Mouse (Mus musculus) MEL (cell line): ENCODE results near the gene Wipf1. TPM values are rescaled to one million over a fixed set of nuclear protein-coding genes. Genes with fewer than 3 reads are reported as not detected.

Experiments used
- DNase-seq: peaks from one replicate; pipeline ENCODE4 v3.0.0; 2011; ENCODE audit warnings: low read depth, low spot score
- H3K27ac ChIP-seq: 2 replicates; pipeline ENCODE4 v1.5.1; 2012; ENCODE audit warnings: low read depth, mild to moderate bottlenecking, control low read depth, low read length, moderate library complexity; ENCODE audit not compliant: control insufficient read depth
- H3K27me3 ChIP-seq, 2 experiments: fragments of 150-350 bp in 1 of 2; sonication (generic) in 1 of 2; 2 replicates each; pipeline ENCODE4 v1.6.1; 2012; ENCODE audit warnings: low read length in 2 of 2, mild to moderate bottlenecking in 2 of 2, improper control_type of control experiment in 1 of 2, moderate library complexity in 1 of 2; ENCODE audit not compliant: insufficient read depth in 2 of 2, control insufficient read depth in 1 of 2
- H3K36me3 ChIP-seq, 2 experiments: 2 replicates each; pipeline ENCODE4 v1.6.1; 2012 to 2014; ENCODE audit warnings: low read length in 2 of 2, improper control_type of control experiment in 1 of 2, inconsistent platforms in 1 of 2, mild to moderate bottlenecking in 1 of 2; ENCODE audit not compliant: insufficient read depth in 2 of 2, control insufficient read depth in 1 of 2
- H3K4me1 ChIP-seq, 2 experiments: fragments of 150-350 bp in 1 of 2; sonication (generic) in 1 of 2; 2 replicates each; pipeline ENCODE4 v1.6.1; 2012; ENCODE audit warnings: low read length in 2 of 2, improper control_type of control experiment in 1 of 2, mild to moderate bottlenecking in 1 of 2; ENCODE audit not compliant: insufficient read depth in 2 of 2, control insufficient read depth in 1 of 2
- H3K4me3 ChIP-seq, 2 experiments: fragments of 150-350 bp in 1 of 2; sonication (generic) in 1 of 2; 2 replicates each; pipeline ENCODE4 v1.5.1; 2012; ENCODE audit warnings: low read depth in 2 of 2, low read length in 2 of 2, mild to moderate bottlenecking in 2 of 2, moderate library complexity in 2 of 2, control low read depth in 1 of 2, improper control_type of control experiment in 1 of 2; ENCODE audit not compliant: control insufficient read depth in 1 of 2, insufficient read depth in 1 of 2
- H3K79me2 ChIP-seq: 2 replicates; pipeline ENCODE4 v1.6.1; 2012; ENCODE audit warnings: mild to moderate bottlenecking, low read length, moderate library complexity; ENCODE audit not compliant: control insufficient read depth, poor library complexity, insufficient read depth
- H3K9ac ChIP-seq: 2 replicates; pipeline ENCODE4 v1.6.1; 2012; ENCODE audit warnings: low read depth, mild to moderate bottlenecking, control low read depth, low read length, moderate library complexity; ENCODE audit not compliant: control insufficient read depth, poor library complexity, severe bottlenecking
- H3K9me3 ChIP-seq: fragments of 150-350 bp; sonication (generic); replicated peaks from 2 replicates; pipeline ENCODE4 v1.6.1; 2012; ENCODE audit warnings: mild to moderate bottlenecking, low read length, improper control_type of control experiment, moderate library complexity; ENCODE audit not compliant: insufficient read depth
- BHLHE40 ChIP-seq: IDR thresholded peaks from 2 replicates; pipeline ENCODE4 v1.6.1; 2012; ENCODE audit warnings: low read depth, mild to moderate bottlenecking, inconsistent platforms, low read length, improper control_type of control experiment, borderline replicate concordance
- CHD1 ChIP-seq: IDR thresholded peaks from 2 replicates; pipeline ENCODE4 v1.6.1; 2012; ENCODE audit warnings: low read depth, mild to moderate bottlenecking, inconsistent platforms, low read length, improper control_type of control experiment
- CHD2 ChIP-seq: IDR thresholded peaks from 2 replicates; pipeline ENCODE4 v1.6.1; 2011; ENCODE audit warnings: low read length, improper control_type of control experiment
- CTCF ChIP-seq, 3 experiments: IDR thresholded peaks in 2 of 3; conservative IDR thresholded peaks in 1 of 3; 2 replicates each; pipeline ENCODE4 v1.5.1; 2011 to 2012; ENCODE audit warnings: low read length in 3 of 3, low read depth in 2 of 3, mild to moderate bottlenecking in 2 of 3, improper control_type of control experiment in 1 of 3, inconsistent platforms in 1 of 3, mixed read lengths in 1 of 3, moderate library complexity in 1 of 3; ENCODE audit not compliant: control insufficient read depth in 1 of 3, insufficient read depth in 1 of 3, poor library complexity in 1 of 3, severe bottlenecking in 1 of 3
- E2F4 ChIP-seq: IDR thresholded peaks from 2 replicates; pipeline ENCODE4 v1.6.1; 2011; ENCODE audit warnings: low read depth, low read length, improper control_type of control experiment, borderline replicate concordance
- ELF1 ChIP-seq: IDR thresholded peaks from 2 replicates; pipeline ENCODE4 v1.6.1; 2014; ENCODE audit warnings: low read depth, mild to moderate bottlenecking, inconsistent platforms, low read length, improper control_type of control experiment, moderate library complexity
- EP300 ChIP-seq, 2 experiments: IDR thresholded peaks; 2 replicates each; pipeline ENCODE4 v1.6.1; 2011; ENCODE audit warnings: improper control_type of control experiment in 2 of 2, low read length in 2 of 2, low read depth in 1 of 2, mild to moderate bottlenecking in 1 of 2
- HCFC1 ChIP-seq: IDR thresholded peaks from 2 replicates; pipeline ENCODE4 v1.6.1; 2012; ENCODE audit warnings: low read depth, mild to moderate bottlenecking, inconsistent platforms, low read length, improper control_type of control experiment, moderate library complexity
- JUND ChIP-seq: IDR thresholded peaks from 2 replicates; pipeline ENCODE4 v1.6.1; 2011; ENCODE audit warnings: low read depth, mild to moderate bottlenecking, improper control_type of control experiment, low read length
- KAT2A ChIP-seq: conservative IDR thresholded peaks from 2 replicates; pipeline ENCODE4 v1.6.1; 2012; ENCODE audit warnings: low read depth, low read length, improper control_type of control experiment, inconsistent platforms
- MAFK ChIP-seq: IDR thresholded peaks from 2 replicates; pipeline ENCODE4 v1.6.1; 2011; ENCODE audit warnings: low read depth, mild to moderate bottlenecking, low read length, improper control_type of control experiment, borderline replicate concordance
- MAX ChIP-seq: IDR thresholded peaks from 2 replicates; pipeline ENCODE4 v1.6.1; 2011; ENCODE audit warnings: low read length, improper control_type of control experiment
- MAZ ChIP-seq: IDR thresholded peaks from 2 replicates; pipeline ENCODE4 v1.6.1; 2012; ENCODE audit warnings: low read depth, mild to moderate bottlenecking, inconsistent platforms, low read length, improper control_type of control experiment
- MXI1 ChIP-seq: IDR thresholded peaks from 2 replicates; pipeline ENCODE4 v1.6.1; 2011; ENCODE audit warnings: mild to moderate bottlenecking, low read depth, low read length, improper control_type of control experiment
- MYB ChIP-seq: IDR thresholded peaks from 2 replicates; pipeline ENCODE4 v1.6.1; 2011; ENCODE audit warnings: mild to moderate bottlenecking, low read depth, low read length, improper control_type of control experiment
- MYC ChIP-seq: IDR thresholded peaks from 2 replicates; pipeline ENCODE4 v1.6.1; 2011; ENCODE audit warnings: low read depth, mild to moderate bottlenecking, low read length, improper control_type of control experiment, moderate library complexity
- NRF1 ChIP-seq: IDR thresholded peaks from 2 replicates; pipeline ENCODE4 v1.6.1; 2014; ENCODE audit warnings: low read depth, mild to moderate bottlenecking, inconsistent platforms, low read length, improper control_type of control experiment, moderate library complexity; ENCODE audit not compliant: poor library complexity, insufficient read depth, severe bottlenecking
- POLR2A ChIP-seq, 2 experiments: IDR thresholded peaks; 2 replicates each; pipeline ENCODE4 v1.6.1; 2011 to 2012; ENCODE audit warnings: low read length in 2 of 2, mild to moderate bottlenecking in 2 of 2, control low read depth in 1 of 2, improper control_type of control experiment in 1 of 2, low read depth in 1 of 2, moderate library complexity in 1 of 2; ENCODE audit not compliant: control insufficient read depth in 1 of 2, insufficient read depth in 1 of 2, poor library complexity in 1 of 2
- POLR2AphosphoS2 ChIP-seq: IDR thresholded peaks from 2 replicates; pipeline ENCODE4 v1.6.1; 2011; ENCODE audit warnings: low read length, improper control_type of control experiment
- POLR2AphosphoS5 ChIP-seq: IDR thresholded peaks from 2 replicates; pipeline ENCODE4 v1.6.1; 2012; ENCODE audit warnings: low read depth, borderline replicate concordance, mild to moderate bottlenecking, inconsistent platforms, low read length, moderate library complexity, mixed read lengths
- RAD21 ChIP-seq: IDR thresholded peaks from 2 replicates; pipeline ENCODE4 v1.6.1; 2011; ENCODE audit warnings: mild to moderate bottlenecking, low read depth, low read length, improper control_type of control experiment
- RCOR1 ChIP-seq: IDR thresholded peaks from 2 replicates; pipeline ENCODE4 v1.6.1; 2012; ENCODE audit warnings: low read depth, mild to moderate bottlenecking, inconsistent platforms, low read length, improper control_type of control experiment
- SIN3A ChIP-seq: IDR thresholded peaks from 2 replicates; pipeline ENCODE4 v1.6.1; 2012; ENCODE audit warnings: low read length, improper control_type of control experiment, inconsistent platforms
- SMC3 ChIP-seq: IDR thresholded peaks from 2 replicates; pipeline ENCODE4 v1.6.1; 2011; ENCODE audit warnings: low read depth, low read length, improper control_type of control experiment
- UBTF ChIP-seq: IDR thresholded peaks from 2 replicates; pipeline ENCODE4 v1.6.1; 2012; ENCODE audit warnings: low read depth, mild to moderate bottlenecking, inconsistent platforms, low read length, improper control_type of control experiment, moderate library complexity, borderline replicate concordance; ENCODE audit not compliant: insufficient read depth
- USF1 ChIP-seq: IDR thresholded peaks from 2 replicates; pipeline ENCODE4 v1.6.1; 2014; ENCODE audit warnings: low read depth, mild to moderate bottlenecking, inconsistent platforms, low read length, improper control_type of control experiment, moderate library complexity
- USF2 ChIP-seq, 2 experiments: IDR thresholded peaks; 2 replicates each; pipeline ENCODE4 v1.6.1; 2011 to 2012; ENCODE audit warnings: improper control_type of control experiment in 2 of 2, low read length in 2 of 2, borderline replicate concordance in 1 of 2, inconsistent platforms in 1 of 2, low read depth in 1 of 2, mild to moderate bottlenecking in 1 of 2; ENCODE audit not compliant: insufficient read depth in 1 of 2
- ZC3H11A ChIP-seq: IDR thresholded peaks from 2 replicates; pipeline ENCODE4 v1.6.1; 2012; ENCODE audit warnings: low read depth, mild to moderate bottlenecking, inconsistent platforms, low read length, improper control_type of control experiment
- ZKSCAN1 ChIP-seq: IDR thresholded peaks from 2 replicates; pipeline ENCODE4 v1.6.1; 2012; ENCODE audit warnings: low read depth, mild to moderate bottlenecking, inconsistent platforms, low read length, improper control_type of control experiment, moderate library complexity
- ZMIZ1 ChIP-seq: IDR thresholded peaks from 2 replicates; pipeline ENCODE4 v1.6.1; 2012; ENCODE audit warnings: low read depth, mild to moderate bottlenecking, inconsistent platforms, low read length, improper control_type of control experiment, moderate library complexity
- ZNF384 ChIP-seq: IDR thresholded peaks from 2 replicates; pipeline ENCODE4 v1.6.1; 2012; ENCODE audit warnings: low read depth, mild to moderate bottlenecking, inconsistent platforms, low read length, improper control_type of control experiment
- polyA plus RNA-seq, 2 experiments: library from polyadenylated mRNA; stranded (reverse) in 1 of 2; unstranded in 1 of 2; fragments of >175 nt in 1 of 2; fragments of >200 nt in 1 of 2; gene quantifications; 2 replicates each; pipeline versions ENCODE4 v1.2.1 to v1.2.4; 2012; ENCODE audit warnings: low replicate concordance in 2 of 2, low read depth in 1 of 2; ENCODE audit not compliant: insufficient read length in 2 of 2, insufficient read depth in 1 of 2, missing spikeins in 1 of 2
- total RNA-seq: library from RNA; depleted of rRNA; stranded (reverse); fragments of 300-350 nt; gene quantifications from 2 replicates; pipeline ENCODE4 v1.2.3, GENCODE M21; 2012

The Wipf1 gene
- total and polyA plus RNA-seq, 3 experiments: 5.2 to 83.9 (median 27.1) TPM

GRCm38 (mm10) chr2:73540450-73541162 lies 11.1 kb upstream of the Wipf1 start (continued):
- TF ChIP-seq ZMIZ1 (no peak), JUND (no peak), NRF1 (no peak)

- Histone ChIP-seq H3K27me3 (no peaks in the 10 kb centered on the region), H3K4me3 (no peak overlapping the region), H3K79me2 (peaks cover 2% of the 10 kb centered on the region; the same call in 1 of the 2 replicates), H3K27ac (no peak overlapping the region), H3K9ac (no peak overlapping the region), H3K36me3 (peaks cover 0 to 8% of the 10 kb centered on the region in 2 experiments; a peak in 2 of 4 replicates), H3K9me3 (no peaks in the 10 kb centered on the region), H3K4me1 (peaks cover 4 to 9% of the 10 kb centered on the region in 2 experiments; a peak in 3 of 4 replicates)
- DNase-seq: peak; percentile 49
- no peak for TF ChIP-seq MAX
- TF ChIP-seq SMC3: peak; percentile 37
- no peak for TF ChIP-seq POLR2AphosphoS2
- no peak for TF ChIP-seq ELF1
- TF ChIP-seq USF2 (IDR thresholded peaks at IDR 0.05; ENCODE audit: borderline replicate concordance in 1 of 2, insufficient read depth in 1 of 2, low read depth in 1 of 2, low read length in 2 of 2): no peak
- no peak for TF ChIP-seq BHLHE40
- TF ChIP-seq JUND: no peak
- TF ChIP-seq SIN3A: no peak
- TF ChIP-seq CHD1: no peak
- TF ChIP-seq POLR2AphosphoS5: no peak
- TF ChIP-seq MXI1: no peak
- no peak for TF ChIP-seq ZMIZ1
- no peak for TF ChIP-seq KAT2A
- no peak for TF ChIP-seq MYB
- TF ChIP-seq CHD2: no peak
- TF ChIP-seq ZKSCAN1: no peak
- no peak for TF ChIP-seq HCFC1
- no peak for TF ChIP-seq E2F4
- TF ChIP-seq MAZ: no peak
- TF ChIP-seq UBTF: no peak
- TF ChIP-seq ZC3H11A: peak; percentile 31; the same call in 1 of the 2 replicates
- no peak for TF ChIP-seq POLR2A (IDR thresholded peaks at IDR 0.05; ENCODE audit: control insufficient read depth in 1 of 2, insufficient read depth in 1 of 2, low read depth in 1 of 2, low read length in 2 of 2, poor library complexity in 1 of 2)
- TF ChIP-seq EP300 (IDR thresholded peaks at IDR 0.05; ENCODE audit: low read depth in 1 of 2, low read length in 2 of 2): no peak
- TF ChIP-seq MAFK: no peak
- TF ChIP-seq USF1: no peak
- TF ChIP-seq ZNF384: no peak
- no peak for TF ChIP-seq RCOR1
- no peak for TF ChIP-seq NRF1
- TF ChIP-seq MYC: no peak
- TF ChIP-seq CTCF (IDR thresholded peaks at IDR 0.05 in 2 of 3, conservative IDR thresholded peaks at IDR 0.05 in 1 of 3; ENCODE audit: control insufficient read depth in 1 of 3, insufficient read depth in 1 of 3, low read depth in 2 of 3, low read length in 3 of 3, poor library complexity in 1 of 3, severe bottlenecking in 1 of 3): peak; percentile 25 to 58 (median 45); a peak in 5 of 6 replicates
- peak; percentile 40 for TF ChIP-seq RAD21
Measured at GRCm38 (mm10) chr2:73539697-73540096, 10.2 kb upstream of the Wipf1 start.
